Mouse (Mus musculus) urinary bladder, adult 2 months (tissue): Measurements from ENCODE around the gene Tgfbr2. TPM values are rescaled to one million over a fixed set of nuclear protein-coding genes. Genes with fewer than 3 reads are reported as not detected.
A peak's percentile ranks its signal among the peaks of the same experiment; 100 is the strongest.

Source experiments
- DNase-seq: peaks from one replicate; pipeline ENCODE4 v3.0.0; 2022; ENCODE audit warnings: low spot score
- polyA plus RNA-seq: library from polyadenylated mRNA; depleted of rRNA; stranded (reverse); fragments of >200 nt; gene quantifications from 2 replicates; pipeline ENCODE4 v1.2.3, GENCODE M21; 2012; rRNA removed

The Tgfbr2 gene
- 82.9 and 89.8 TPM in 2 replicates for polyA plus RNA-seq

GRCm38 (mm10) chr9:116174481-116175461, at the start of gene Tgfbr2:
Tgfbr2 (minus strand) TSS chr9:116175360.
- peak; percentile 82 for DNase-seq

GRCm38 (mm10) chr9:116223368-116223767, 48.2 kb upstream of the Tgfbr2 start:
- no peak for DNase-seq

DNA sequence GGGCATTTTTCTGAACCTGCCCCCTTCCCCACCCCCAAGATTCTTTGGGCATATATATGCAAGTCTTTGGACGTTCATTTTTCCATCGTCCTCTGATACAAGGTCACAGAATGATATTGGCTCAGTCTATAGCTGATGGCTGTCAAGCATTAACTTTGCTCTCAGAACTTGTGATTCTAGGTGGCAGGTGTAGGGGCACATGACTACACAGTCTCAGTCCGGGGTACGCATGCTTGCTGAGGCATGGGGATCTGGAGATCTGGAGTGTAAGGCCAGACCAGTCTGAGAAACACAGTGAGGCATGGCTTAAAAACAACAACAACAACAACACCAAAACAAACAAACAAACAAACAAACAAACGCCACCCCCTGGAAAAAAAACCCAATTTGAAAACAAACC, 47.5 kb upstream of the Tgfbr2 start:
- no peak for DNase-seq

- DNase-seq = no peak
Measured at GRCm38 (mm10) chr9:116222000-116222399, 46.8 kb upstream of the Tgfbr2 start.

DNA sequence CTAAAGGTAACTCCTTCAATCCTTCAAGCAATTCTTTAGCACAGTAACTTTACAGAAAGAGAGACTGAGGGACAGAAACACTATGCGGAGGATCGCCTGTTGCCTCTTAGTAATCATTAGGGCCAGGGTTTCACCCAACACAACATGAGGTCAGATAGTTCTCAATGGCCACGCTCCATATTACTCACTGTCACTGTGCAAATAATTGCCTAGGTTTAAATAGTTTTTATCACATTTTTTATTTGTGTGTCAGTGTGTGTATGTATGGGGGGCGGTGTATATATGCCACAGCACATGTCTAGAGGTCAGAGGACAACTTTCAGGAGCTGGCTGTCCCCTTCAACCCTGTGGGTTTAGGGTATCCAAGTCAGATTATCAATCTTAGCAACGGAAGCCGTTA, 46.4 kb upstream of the Tgfbr2 start:
- no peak for DNase-seq

DNA sequence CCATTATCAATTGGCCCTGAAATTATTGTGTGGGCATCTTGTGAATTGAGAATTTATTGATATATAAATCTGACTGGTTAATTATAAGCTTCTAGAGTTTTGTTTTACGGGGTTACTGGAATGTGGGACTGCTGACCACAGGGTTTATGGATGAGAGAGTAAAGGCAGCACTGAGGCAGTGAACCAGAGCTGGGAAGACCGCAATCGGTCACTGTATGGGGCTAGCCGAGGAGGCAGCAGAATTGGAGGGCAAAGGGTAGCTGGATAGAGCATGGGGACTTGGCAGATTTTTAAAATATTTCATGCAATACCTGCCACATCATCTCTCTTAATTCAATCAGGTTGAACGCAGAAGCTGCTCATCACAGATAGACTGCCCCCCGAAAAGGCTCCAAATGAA, 45.5 kb upstream of the Tgfbr2 start:
- DNase-seq = no peak

- no peak for DNase-seq
Measured at GRCm38 (mm10) chr9:116220159-116220515, 45.0 kb upstream of the Tgfbr2 start.

DNA sequence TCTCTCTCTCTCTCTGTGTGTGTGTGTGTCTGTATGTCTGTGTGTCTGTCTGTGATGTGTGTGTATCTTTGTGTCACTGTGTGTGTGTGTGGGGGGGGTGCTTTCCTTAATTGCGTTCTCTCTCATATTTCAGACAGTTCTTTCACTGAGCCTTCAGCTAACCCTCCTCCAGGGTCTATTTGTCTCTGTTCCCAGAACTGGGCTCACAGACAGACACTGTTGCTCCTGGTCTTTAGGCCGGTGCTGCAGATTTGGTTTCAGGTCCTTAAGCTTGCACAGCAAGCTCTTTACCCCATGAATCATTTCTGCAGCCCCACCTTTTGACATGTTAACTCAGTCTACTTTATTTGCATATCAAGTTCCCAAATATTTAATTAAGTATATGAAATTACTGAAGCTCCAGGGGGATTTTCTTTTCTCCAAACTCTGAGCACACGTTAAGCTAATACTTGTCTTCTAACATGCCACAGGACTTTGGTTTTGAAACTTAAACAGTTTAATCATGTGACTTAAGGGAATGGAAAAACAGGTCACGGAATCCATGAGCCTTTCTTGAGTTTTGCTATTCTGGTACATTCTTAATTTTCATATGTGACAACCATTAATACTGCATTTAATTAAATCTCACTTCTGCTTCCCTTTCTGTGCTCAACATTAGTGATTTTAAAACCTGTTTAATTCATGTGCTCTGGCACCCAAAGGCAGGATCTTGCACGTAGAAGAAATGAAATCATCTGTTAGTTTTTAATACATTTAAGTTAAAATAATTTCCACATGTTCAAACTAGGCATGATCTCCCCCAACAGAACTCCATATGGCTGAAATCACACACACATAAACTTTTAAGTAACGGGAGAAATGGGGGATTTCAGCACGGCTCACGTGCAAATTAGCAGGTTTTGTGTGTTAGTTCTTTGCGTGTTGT, 44.3 kb upstream of the Tgfbr2 start:
- DNase-seq = no peak

DNA sequence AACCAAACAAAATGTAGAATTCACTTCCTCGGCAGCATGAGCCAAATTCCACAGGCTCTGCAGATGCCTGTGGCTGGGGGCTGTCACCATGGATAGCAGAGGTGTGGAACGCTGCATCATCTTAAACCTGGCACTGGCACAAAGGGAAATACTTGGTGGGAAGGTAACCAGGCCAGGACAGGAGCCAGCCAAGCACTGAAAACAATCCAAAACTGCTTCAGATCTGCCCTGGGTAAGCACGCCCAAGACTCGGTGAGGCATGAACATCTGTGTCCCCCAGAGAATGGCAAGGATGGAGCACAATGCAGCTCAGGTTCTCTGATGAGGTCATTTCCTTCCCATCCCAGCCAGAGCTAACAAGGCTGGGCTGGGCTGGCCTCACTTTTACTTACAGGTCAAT, 43.6 kb upstream of the Tgfbr2 start:
- DNase-seq = no peak

- DNase-seq = no peak
Measured at GRCm38 (mm10) chr9:116217099-116217498, 41.9 kb upstream of the Tgfbr2 start.

DNA sequence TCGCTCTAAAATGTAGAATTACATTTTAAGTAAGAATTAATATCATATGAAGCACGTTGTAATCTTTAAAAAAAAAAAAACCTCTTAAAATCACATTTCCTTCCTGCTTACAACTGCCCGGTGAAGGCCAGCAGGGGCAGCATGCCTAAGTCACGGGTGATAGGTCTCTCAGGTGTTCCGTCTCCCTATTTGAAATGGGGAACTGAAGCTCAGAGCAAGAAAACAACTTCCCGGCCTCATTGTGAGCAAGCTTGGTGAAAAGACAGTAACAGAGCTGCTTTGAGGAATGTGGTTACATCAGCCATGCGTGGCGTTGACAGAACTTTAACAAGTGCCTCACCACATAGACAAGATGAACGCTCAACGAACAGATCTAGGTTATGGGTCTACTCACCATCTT, 41.5 kb upstream of the Tgfbr2 start:
- DNase-seq = no peak

DNA sequence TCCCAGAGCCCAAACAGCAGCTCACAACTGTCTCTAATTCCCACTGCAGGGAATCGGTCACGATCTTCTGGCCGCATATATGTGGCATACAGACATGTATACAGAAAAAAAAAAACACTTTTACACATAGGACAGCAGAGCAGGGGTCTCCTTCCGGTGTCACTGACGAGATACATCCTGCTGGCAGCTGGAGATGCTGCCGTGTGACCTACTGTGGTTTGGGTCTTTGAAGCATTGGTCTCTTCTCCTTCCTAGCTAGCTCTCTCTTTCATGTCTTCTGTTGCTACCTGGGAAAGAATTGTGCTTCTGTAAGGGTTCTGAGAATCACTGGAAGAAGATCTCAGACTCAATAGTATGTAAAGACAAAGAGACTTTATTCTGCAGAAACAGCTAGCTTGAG, 39.1 kb upstream of the Tgfbr2 start:
- DNase-seq = no peak

GRCm38 (mm10) chr9:116212915-116213619, 37.9 kb upstream of the Tgfbr2 start:
- no peak for DNase-seq

- no peak for DNase-seq
Measured at GRCm38 (mm10) chr9:116212069-116212468, 36.9 kb upstream of the Tgfbr2 start.

GRCm38 (mm10) chr9:116208169-116208904, 33.2 kb upstream of the Tgfbr2 start:
- no peak for DNase-seq

DNA sequence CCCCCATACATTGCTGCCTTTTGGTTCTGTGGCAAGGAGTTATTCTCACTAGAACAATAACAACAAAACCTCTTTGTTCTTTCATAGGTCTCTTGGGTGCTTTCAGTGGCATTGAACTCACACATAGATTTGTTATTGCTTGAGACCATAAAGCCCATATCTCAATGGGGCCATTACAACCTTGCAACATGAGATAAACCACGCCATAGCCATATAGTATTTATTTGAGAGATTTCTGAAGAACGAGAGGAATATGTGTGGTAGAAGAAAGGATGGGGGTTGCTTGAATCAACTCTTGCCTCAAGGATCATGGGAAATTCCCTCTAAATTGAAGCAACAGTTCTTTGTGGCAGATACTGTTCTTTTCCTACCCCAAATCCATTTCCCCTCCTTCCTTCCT, 31.7 kb upstream of the Tgfbr2 start:
- DNase-seq = no peak

- no peak for DNase-seq
Measured at GRCm38 (mm10) chr9:116203675-116204074, 28.5 kb upstream of the Tgfbr2 start.

DNA sequence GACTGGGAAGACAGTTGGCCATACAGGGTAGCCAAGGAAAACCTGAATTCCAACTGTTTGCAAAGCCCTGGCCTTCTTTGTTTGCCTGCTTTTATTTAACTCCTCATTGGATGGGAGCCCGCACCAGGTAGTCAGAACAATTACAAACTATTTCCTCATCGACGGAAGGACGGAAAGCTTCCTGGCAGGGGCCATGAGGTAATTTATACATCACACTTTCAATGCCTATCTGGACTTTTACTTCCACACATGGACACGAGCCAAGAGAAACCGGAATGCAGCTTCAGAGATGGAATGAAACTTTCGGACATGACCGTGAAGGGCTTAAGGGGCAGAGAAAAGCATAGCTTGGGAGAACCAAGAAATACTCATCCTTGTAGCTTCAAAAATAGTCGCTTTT, 24.0 kb upstream of the Tgfbr2 start:
- DNase-seq = no peak

DNA sequence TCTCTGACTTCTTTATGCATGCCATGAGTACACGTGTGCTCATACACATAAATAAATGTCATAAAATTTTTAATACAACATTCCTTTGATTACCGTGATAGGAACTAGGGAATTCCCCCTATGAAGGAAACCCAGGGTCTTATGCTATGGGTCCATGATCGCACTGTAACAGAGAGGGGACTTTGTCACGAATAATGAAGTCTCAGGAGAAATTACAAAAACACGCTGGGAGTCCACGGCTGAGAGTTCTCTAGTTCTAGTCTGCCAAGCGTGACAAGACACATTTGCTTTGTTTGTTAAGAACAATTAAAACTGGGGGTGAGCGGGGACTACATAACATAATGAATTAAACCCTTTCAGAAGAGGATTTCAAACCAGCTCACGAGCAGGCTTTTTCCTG, 23.3 kb upstream of the Tgfbr2 start:
- DNase-seq = no peak

DNA sequence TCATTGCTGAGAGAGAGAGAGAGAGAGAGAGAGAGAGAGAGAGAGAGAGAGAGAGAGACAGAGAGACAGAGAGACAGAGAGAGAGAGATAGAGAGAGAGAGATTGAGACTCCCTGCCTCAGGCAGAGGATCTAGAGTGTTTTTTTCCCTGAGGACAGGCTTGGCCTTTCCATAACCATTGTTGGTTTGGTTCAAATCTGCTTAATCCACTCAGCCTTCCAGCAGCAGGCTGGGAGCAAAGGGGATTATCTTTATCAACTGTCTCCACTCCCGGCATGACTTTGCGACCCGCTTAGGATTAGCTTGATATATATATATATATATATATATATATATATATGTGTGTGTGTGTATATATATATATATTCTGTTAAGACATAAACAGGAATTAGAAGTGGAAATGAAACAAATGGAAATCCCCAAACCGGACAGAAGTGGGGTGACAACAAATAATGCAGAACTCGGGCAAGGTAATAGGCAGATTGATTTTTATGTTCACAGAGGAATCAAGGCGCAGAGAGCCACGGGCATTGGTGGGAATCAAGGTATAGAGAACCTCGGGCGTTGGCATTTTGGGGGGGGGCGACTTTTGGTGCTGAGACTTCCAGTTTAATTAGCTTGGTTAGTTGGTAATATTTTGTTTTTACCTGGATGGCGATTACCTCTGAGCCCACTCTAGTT, 22.5 kb upstream of the Tgfbr2 start:
- DNase-seq = no peak
